Mouse (Mus musculus) heart, postnatal 0 days (tissue): ENCODE measurements at regions not wholly inside any gene's neighbourhood (a gene's known extent, or its start where the extent isn't known, plus 50 kb on each side); places are given as distances from the start of the nearest gene placed in this dataset.

Experiments used
- ATAC-seq: fragments of 200-750 bp; cut with Nextera tagmentation; 2 replicates; pipeline ENCODE4 v1.8.0; 2017; ENCODE audit warnings: low read depth, moderate number of reproducible peaks, moderate library complexity; ENCODE audit not compliant: insufficient read depth
- DNase-seq: peaks from one replicate; pipeline ENCODE4 v3.0.0-alpha.2; 2016; ENCODE audit warnings: low spot score
- H3K27ac ChIP-seq: fragments of 300-500 bp; sonication (generic); 2 replicates; pipeline ENCODE4 v1.5.1; 2014; ENCODE audit warnings: low read depth, mild to moderate bottlenecking
- H3K27me3 ChIP-seq: fragments of 300-500 bp; sonication (generic); 2 replicates; pipeline ENCODE4 v1.6.1; 2014; ENCODE audit warnings: low read length, mixed read lengths; ENCODE audit not compliant: control insufficient read depth, insufficient read depth
- H3K36me3 ChIP-seq: fragments of 300-500 bp; sonication (generic); replicated peaks from 2 replicates; pipeline ENCODE4 v1.6.1; 2014; ENCODE audit warnings: low read length, mixed read lengths; ENCODE audit not compliant: control insufficient read depth, insufficient read depth
- H3K4me1 ChIP-seq: fragments of 300-500 bp; sonication (generic); 2 replicates; pipeline ENCODE4 v1.6.1; 2014; ENCODE audit warnings: antibody characterized with exemption; ENCODE audit not compliant: control insufficient read depth, insufficient read depth
- H3K4me2 ChIP-seq: fragments of 300-500 bp; sonication (generic); 2 replicates; pipeline ENCODE4 v1.6.1; 2014; ENCODE audit warnings: low read depth, mild to moderate bottlenecking, low read length, moderate library complexity
- H3K4me3 ChIP-seq: fragments of 300-500 bp; sonication (generic); 2 replicates; pipeline ENCODE4 v1.5.1; 2014; ENCODE audit warnings: low read depth, low read length
- H3K9ac ChIP-seq: fragments of 300-500 bp; sonication (generic); replicated peaks from 2 replicates; pipeline ENCODE4 v1.6.1; 2014; ENCODE audit warnings: low read depth, low read length, mixed read lengths
- H3K9me3 ChIP-seq: fragments of 300-500 bp; sonication (generic); replicated peaks from 2 replicates; pipeline ENCODE4 v1.6.1; 2016; ENCODE audit warnings: low read length; ENCODE audit not compliant: control insufficient read depth
- CTCF ChIP-seq: IDR thresholded peaks from 2 replicates; pipeline ENCODE4 v1.5.1; 2016; ENCODE audit warnings: antibody characterized with exemption, control low read depth, low read depth
- EP300 ChIP-seq: IDR thresholded peaks from 2 replicates; pipeline ENCODE4 v1.6.1; 2016; ENCODE audit warnings: antibody characterized with exemption, low read depth
- WGBS: fragments of 180-500 bp; shearing (Covaris S2); extraction: QIAGEN DNeasy Blood & Tissue Kit; methylation state at CpG from one replicate; pipeline ENCODE4 v1.1.7; 2014; 5-methylcytosine and 5-hydroxymethylcytosine counted together

DNA sequence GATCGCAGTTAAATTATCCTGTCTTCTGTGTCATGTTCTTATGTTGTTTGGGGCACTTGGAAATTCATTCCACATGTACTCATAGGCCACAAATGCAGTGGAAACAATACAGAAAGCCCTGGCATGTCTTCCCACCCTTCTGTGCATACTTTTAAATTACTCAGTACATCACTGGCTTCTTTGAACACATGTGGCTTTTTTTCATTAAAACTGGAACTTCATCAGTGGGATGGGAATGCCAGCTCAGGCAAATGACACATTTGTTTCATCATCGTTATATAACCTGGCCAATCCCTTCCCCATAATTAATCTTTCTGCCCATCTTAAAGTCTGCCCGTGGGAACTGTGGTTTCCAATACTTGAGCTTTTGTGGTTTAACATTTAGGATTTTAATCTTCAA, 214.9 kb downstream of the 1190002N15Rik start:
- H3K27ac ChIP-seq, result no peak overlapping the region
- no peaks in the 10 kb centered on the region for H3K9me3 ChIP-seq
- no peaks in the 10 kb centered on the region for H3K4me1 ChIP-seq
- 86% methylated on average over 3 of the region's 3 CpGs for WGBS
- no peaks in the 10 kb centered on the region for H3K27me3 ChIP-seq
- H3K36me3 ChIP-seq, result no peaks in the 10 kb centered on the region
- no peak overlapping the region for H3K4me2 ChIP-seq
- no peak for ATAC-seq
- H3K4me3 ChIP-seq, result no peak overlapping the region
- DNase-seq, result no peak
- TF ChIP-seq EP300, result no peak
- no peak for TF ChIP-seq CTCF
- H3K9ac ChIP-seq, result no peak overlapping the region

DNA sequence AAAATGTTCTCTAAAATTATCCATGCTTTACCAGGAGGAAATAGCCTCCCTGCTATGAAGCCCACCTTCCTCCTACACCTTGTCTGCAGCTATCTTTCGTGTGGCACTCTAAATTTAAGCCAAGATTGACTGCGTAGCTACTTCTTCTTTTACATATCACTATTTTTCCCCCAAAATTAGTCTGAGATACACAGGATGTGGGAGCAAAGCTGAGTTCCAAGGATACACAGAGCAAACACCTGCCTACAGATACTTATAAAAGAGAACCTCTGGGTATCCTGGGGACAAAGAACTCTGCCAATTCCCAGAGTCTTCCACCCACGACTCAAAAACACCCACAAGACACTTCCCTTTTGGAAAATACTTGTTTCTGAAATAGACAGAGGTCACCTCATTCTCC, 235.3 kb downstream of the 1190002N15Rik start:
- no peak for DNase-seq
- Histone ChIP-seq H3K27ac (no peak overlapping the region), H3K4me3 (no peak overlapping the region), H3K9me3 (no peaks in the 10 kb centered on the region), H3K27me3 (no peaks in the 10 kb centered on the region), H3K4me2 (no peak overlapping the region), H3K4me1 (no peaks in the 10 kb centered on the region), H3K9ac (no peak overlapping the region), H3K36me3 (no peaks in the 10 kb centered on the region)
- TF ChIP-seq EP300 (no peak), CTCF (no peak)
- no peak for ATAC-seq
- WGBS, result 70% methylated on average over 3 of the region's 3 CpGs

DNA sequence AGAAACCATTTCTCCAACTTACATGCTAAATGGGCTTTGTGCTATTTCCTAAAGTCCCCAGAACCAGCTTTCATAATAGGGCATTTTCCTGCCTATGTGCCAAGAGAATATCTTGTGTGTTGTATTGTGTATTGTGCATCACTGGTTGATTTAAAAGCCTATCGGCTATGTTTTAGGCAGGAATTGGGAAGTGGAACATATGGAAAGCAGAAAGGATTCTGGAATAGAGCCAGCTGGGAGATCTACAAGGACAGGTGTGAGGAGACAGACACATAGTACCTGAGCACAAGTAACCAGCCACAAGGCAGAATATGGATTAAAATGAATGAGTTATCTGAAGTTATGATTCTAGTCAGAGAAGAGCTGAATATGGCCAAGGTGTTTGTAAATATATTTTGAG, 236.0 kb downstream of the 1190002N15Rik start:
- Histone ChIP-seq H3K27ac (no peak overlapping the region), H3K9me3 (no peaks in the 10 kb centered on the region), H3K36me3 (no peaks in the 10 kb centered on the region), H3K4me3 (no peak overlapping the region), H3K4me2 (no peak overlapping the region), H3K4me1 (no peaks in the 10 kb centered on the region), H3K9ac (no peak overlapping the region), H3K27me3 (no peaks in the 10 kb centered on the region)
- WGBS, result 93% methylated on average over 1 of the region's 1 CpGs
- no peak for ATAC-seq
- DNase-seq, result no peak
- no peak for TF ChIP-seq CTCF
- no peak for TF ChIP-seq EP300

DNA sequence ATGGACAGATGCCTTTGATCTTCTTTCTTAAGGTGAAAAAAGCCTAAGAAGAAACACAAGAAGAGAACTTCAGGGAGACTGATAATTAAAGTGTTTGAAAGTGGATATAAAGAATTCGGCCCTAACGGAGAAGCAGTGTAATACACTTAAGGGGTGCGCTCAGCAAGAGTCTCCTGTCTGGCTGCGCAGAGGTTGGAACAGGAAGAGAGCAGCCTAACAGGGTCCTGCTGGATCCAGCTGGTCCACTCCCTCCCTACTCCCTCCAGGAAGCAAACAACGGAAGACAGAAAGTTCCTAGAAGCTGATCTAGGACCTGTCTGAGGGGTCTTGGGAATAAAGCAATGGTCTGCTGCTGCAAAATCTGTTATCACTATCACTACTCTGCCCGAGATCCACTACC, 242.4 kb downstream of the 1190002N15Rik start:
- DNase-seq (peak; percentile 8), ATAC-seq (no peak)
- WGBS, result 24% methylated on average over 6 of the region's 6 CpGs
- H3K4me3 ChIP-seq, result no peak overlapping the region
- H3K9me3 ChIP-seq, result no peaks in the 10 kb centered on the region
- H3K27me3 ChIP-seq, result no peaks in the 10 kb centered on the region
- no peaks in the 10 kb centered on the region for H3K4me1 ChIP-seq
- H3K36me3 ChIP-seq, result no peaks in the 10 kb centered on the region
- no peak overlapping the region for H3K9ac ChIP-seq
- H3K27ac ChIP-seq, result no peak overlapping the region
- H3K4me2 ChIP-seq, result no peak overlapping the region
- TF ChIP-seq EP300, result no peak
- no peak for TF ChIP-seq CTCF

DNA sequence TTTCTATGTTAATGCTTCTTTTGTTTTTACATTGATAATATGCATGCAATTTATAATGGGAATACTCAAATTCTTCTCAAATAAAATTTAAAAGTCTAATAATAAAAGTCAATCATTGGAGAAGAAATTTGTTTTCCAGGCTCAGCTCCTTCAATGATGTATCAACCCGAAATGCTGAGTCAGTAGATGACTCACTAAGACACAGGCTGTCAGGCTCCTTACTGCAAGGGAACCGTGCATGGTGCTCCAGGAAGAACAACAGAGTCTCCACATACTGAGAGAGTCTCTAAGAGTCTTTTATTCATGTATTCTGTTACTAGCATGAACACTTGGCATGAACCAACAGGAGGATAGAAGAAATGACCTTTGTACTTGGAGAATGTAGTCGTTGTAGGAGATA, 245.7 kb downstream of the 1190002N15Rik start:
- no peak overlapping the region for H3K27ac ChIP-seq
- no peaks in the 10 kb centered on the region for H3K9me3 ChIP-seq
- H3K36me3 ChIP-seq, result no peaks in the 10 kb centered on the region
- ATAC-seq (no peak), DNase-seq (no peak)
- no peak overlapping the region for H3K9ac ChIP-seq
- TF ChIP-seq CTCF, result no peak
- TF ChIP-seq EP300, result no peak
- WGBS, result 62% methylated on average over 3 of the region's 3 CpGs
- H3K4me1 ChIP-seq, result no peaks in the 10 kb centered on the region
- H3K4me2 ChIP-seq, result no peak overlapping the region
- no peaks in the 10 kb centered on the region for H3K27me3 ChIP-seq
- no peak overlapping the region for H3K4me3 ChIP-seq

DNA sequence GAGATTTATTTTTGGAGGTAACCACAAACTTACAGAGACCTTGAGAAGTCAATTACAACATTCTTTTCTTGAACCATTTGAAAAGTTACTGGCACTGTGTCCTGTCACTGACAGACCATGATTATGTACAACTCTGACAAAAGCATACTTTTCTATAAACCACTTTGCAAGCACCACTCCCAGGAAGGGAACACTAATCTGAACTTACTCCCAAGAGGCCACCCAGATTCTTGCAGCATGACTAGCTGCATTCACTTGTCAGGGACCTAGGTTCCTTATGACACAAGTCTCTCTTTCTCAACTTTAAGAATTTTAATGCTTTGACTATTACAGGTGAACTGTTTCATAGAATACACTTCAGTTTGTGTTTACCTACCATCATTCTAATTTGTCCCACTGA, 248.3 kb downstream of the 1190002N15Rik start:
- ATAC-seq (no peak), DNase-seq (no peak)
- H3K9me3 ChIP-seq, result no peaks in the 10 kb centered on the region
- no peaks in the 10 kb centered on the region for H3K4me1 ChIP-seq
- H3K9ac ChIP-seq, result no peak overlapping the region
- H3K4me3 ChIP-seq, result no peak overlapping the region
- no peak overlapping the region for H3K27ac ChIP-seq
- no peak overlapping the region for H3K4me2 ChIP-seq
- TF ChIP-seq CTCF (no peak), EP300 (no peak)
- H3K27me3 ChIP-seq, result no peaks in the 10 kb centered on the region
- H3K36me3 ChIP-seq, result no peaks in the 10 kb centered on the region
